Mouse (Mus musculus) liver, adult 2 months (tissue): ENCODE data around the gene Fkrp. TPM values are rescaled to one million over a fixed set of nuclear protein-coding genes. Genes with fewer than 3 reads are reported as not detected.

ENCODE experiments used
- DNase-seq: peaks from one replicate; pipeline ENCODE4 v3.0.0-alpha.2; 2011; ENCODE audit warnings: low read depth, low spot score; ENCODE audit errors: extremely low read depth
- H3K27ac ChIP-seq: fragments of 200-500 bp; replicated peaks from 2 replicates; pipeline ENCODE4 v1.5.1; 2012; ENCODE audit warnings: low read depth, mild to moderate bottlenecking, control low read depth, inconsistent platforms, low read length; ENCODE audit not compliant: insufficient read depth
- H3K27me3 ChIP-seq: fragments of 200-500 bp; 2 replicates; pipeline ENCODE4 v1.6.1; 2012; ENCODE audit warnings: mild to moderate bottlenecking, moderate library complexity, low read length, inconsistent platforms; ENCODE audit not compliant: control insufficient read depth, insufficient read depth
- H3K36me3 ChIP-seq: fragments of 200-500 bp; 2 replicates; pipeline ENCODE4 v1.6.1; 2012; ENCODE audit warnings: low read length, inconsistent platforms; ENCODE audit not compliant: control insufficient read depth, insufficient read depth
- H3K4me1 ChIP-seq: fragments of 200-500 bp; 2 replicates; pipeline ENCODE4 v1.6.1; 2011; ENCODE audit warnings: low read length; ENCODE audit not compliant: control insufficient read depth, insufficient read depth
- H3K4me3 ChIP-seq: fragments of 200-500 bp; 2 replicates; pipeline ENCODE4 v1.5.1; 2011; ENCODE audit warnings: low read depth, mild to moderate bottlenecking, control low read depth, low read length, moderate library complexity; ENCODE audit not compliant: insufficient read depth
- H3K79me2 ChIP-seq: fragments of 200-500 bp; 2 replicates; pipeline ENCODE4 v1.6.1; 2012; ENCODE audit warnings: inconsistent platforms, mild to moderate bottlenecking, low read length, moderate library complexity; ENCODE audit not compliant: control insufficient read depth, insufficient read depth
- H3K9ac ChIP-seq: fragments of 200-500 bp; 2 replicates; pipeline ENCODE4 v1.6.1; 2012; ENCODE audit warnings: low read depth, mild to moderate bottlenecking, control low read depth, inconsistent platforms, low read length
- CTCF ChIP-seq: fragments of 200-500 bp; IDR thresholded peaks from 2 replicates; pipeline ENCODE4 v1.5.1; 2011; ENCODE audit warnings: low read depth, low read length, control low read depth
- POLR2A ChIP-seq: fragments of 200-500 bp; IDR thresholded peaks from 2 replicates; pipeline ENCODE4 v1.6.1; 2011; ENCODE audit warnings: low read length, control low read depth; ENCODE audit not compliant: insufficient read depth; ENCODE audit errors: extremely low read depth
- WGBS: fragments of 180-500 bp; shearing (Covaris S2); methylation state at CpG from one replicate; pipeline ENCODE4 v1.1.7; 2018; 5-methylcytosine and 5-hydroxymethylcytosine counted together
- polyA plus RNA-seq: library from polyadenylated mRNA; depleted of rRNA; stranded (reverse); fragments of >200 nt; gene quantifications from 2 replicates; pipeline ENCODE4 v1.2.3, GENCODE M21; 2012
- total RNA-seq: library from RNA; depleted of rRNA; stranded (reverse); fragments of >200 nt; gene quantifications from 2 replicates; pipeline ENCODE4 v1.2.3, GENCODE M21; 2014

Fkrp gene
- total and polyA plus RNA-seq, 2 experiments, result 5.5 to 15.3 TPM

DNA sequence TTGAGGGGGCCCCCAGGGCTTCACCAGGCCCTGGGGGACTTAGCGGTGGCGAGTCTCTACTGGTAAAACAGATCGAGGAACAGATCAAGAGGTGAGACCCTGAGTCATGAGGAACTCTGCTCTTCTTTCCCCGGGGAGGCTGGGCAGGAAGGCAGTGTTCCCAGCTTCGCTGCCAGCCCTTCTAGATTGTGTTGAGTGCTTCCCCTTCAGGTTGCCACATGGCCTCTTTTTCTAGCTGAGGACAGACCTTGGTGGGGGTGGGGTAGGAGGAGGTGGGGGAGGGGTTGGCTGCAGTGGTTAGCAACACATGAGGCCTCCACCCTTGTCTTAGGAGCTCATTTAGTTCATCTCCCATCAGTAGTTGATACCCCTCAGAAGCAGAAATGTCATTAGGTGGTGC lies 10.0 kb upstream of the Fkrp start:
- DNase-seq, result no peak
- H3K79me2 ChIP-seq, result peaks cover 11% of the 10 kb centered on the region; the same call in 1 of the 2 replicates
- TF ChIP-seq CTCF, result no peak
- TF ChIP-seq POLR2A, result no peak
- 82% methylated on average over 5 of the region's 5 CpGs for WGBS
- H3K4me3 ChIP-seq, result no peak overlapping the region
- H3K27me3 ChIP-seq, result no peaks in the 10 kb centered on the region
- no peaks in the 10 kb centered on the region for H3K4me1 ChIP-seq
- no peak overlapping the region for H3K9ac ChIP-seq
- no peak overlapping the region for H3K27ac ChIP-seq
- H3K36me3 ChIP-seq, result peaks cover 19% of the 10 kb centered on the region; the same call in 1 of the 2 replicates

DNA sequence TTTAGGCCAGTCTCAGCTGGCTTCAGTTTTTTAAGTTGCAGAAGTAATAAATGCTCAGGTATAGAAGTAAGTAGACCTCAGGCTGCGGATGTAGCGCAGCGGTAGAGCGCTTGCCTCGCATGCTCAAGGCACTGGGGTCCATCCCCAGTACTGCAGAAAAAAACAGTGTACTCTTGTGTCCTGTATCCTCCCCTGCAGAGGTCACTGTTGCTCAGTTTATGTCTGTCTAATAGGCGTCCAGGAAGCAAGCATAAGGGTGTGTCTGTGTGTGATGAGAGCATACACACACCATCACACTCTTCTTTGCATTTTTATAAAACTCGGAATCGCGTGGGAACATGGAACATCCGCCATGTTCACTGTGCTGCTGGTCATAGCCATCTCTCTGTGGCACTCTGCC lies 9.3 kb upstream of the Fkrp start:
- DNase-seq, result no peak
- 84% methylated on average over 10 of the region's 10 CpGs for WGBS

DNA sequence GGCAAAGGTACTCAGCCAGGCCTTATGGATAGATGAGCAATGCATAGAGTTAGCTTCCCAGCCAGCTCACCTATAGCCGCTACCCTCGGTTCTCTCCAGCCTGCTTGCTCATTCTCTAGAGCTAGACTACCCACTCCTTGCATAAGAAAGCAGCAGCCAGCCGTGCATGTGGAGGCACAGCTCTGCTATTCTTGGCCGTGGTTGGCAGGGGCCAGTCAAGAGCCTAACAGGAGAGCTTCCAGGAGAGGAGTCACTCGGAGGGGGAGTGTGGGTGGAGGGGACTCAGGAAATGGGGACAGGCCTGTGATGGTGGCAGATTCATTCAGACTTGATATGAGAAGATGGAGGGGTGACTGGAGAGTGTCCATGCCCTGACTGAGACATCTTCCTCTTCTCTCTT lies 7.2 kb upstream of the Fkrp start:
- peaks cover 26% of the 10 kb centered on the region; the same call in 1 of the 2 replicates for H3K79me2 ChIP-seq
- H3K27ac ChIP-seq, result no peak overlapping the region
- H3K4me1 ChIP-seq, result peaks cover 18% of the 10 kb centered on the region
- TF ChIP-seq CTCF, result no peak
- TF ChIP-seq POLR2A, result no peak
- no peak overlapping the region for H3K4me3 ChIP-seq
- no peaks in the 10 kb centered on the region for H3K27me3 ChIP-seq
- H3K9ac ChIP-seq, result no peak overlapping the region
- 86% methylated on average over 5 of the region's 5 CpGs for WGBS
- H3K36me3 ChIP-seq, result peaks cover 9% of the 10 kb centered on the region; the same call in 1 of the 2 replicates
- DNase-seq, result no peak

More for the DNA sequence above, 9.3 kb upstream of the Fkrp start:
- H3K27ac ChIP-seq, result no peak overlapping the region
- no peak overlapping the region for H3K9ac ChIP-seq
- peaks cover 18% of the 10 kb centered on the region; the same call in 1 of the 2 replicates for H3K36me3 ChIP-seq
- H3K79me2 ChIP-seq, result peaks cover 16% of the 10 kb centered on the region; the same call in 1 of the 2 replicates
- peaks cover 8% of the 10 kb centered on the region for H3K4me1 ChIP-seq
- H3K4me3 ChIP-seq, result no peak overlapping the region
- TF ChIP-seq CTCF, result no peak; the same call in 1 of the 2 replicates
- TF ChIP-seq POLR2A, result no peak
- H3K27me3 ChIP-seq, result no peaks in the 10 kb centered on the region

DNA sequence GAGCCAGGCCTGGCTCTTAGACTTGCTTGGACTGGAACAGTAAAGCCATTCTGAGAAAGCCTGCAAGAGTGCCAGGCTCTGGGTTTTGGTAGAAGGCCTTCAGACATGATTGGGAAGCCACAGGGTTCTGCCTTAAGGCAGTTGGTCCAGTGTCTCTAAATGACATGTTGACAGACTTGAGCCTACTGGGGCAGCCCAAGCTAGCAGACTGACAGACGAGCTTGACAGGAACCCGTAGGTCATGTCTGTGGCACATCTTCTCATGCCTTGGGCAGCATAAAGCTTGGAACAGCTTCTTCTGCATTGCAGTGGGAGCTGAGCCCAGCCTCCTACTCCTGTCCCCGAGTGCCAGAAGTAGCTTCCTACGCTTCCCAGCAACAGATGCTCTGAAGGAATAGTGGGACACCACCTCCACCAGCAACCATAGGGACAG lies 5.2 kb upstream of the Fkrp start:
- no peak overlapping the region for H3K9ac ChIP-seq
- peaks cover 45% of the 10 kb centered on the region for H3K79me2 ChIP-seq
- no peak for DNase-seq
- H3K27ac ChIP-seq, result no peak overlapping the region
- 81% methylated on average over 4 of the region's 4 CpGs for WGBS
- TF ChIP-seq CTCF (no peak), POLR2A (no peak)
- peaks cover 30% of the 10 kb centered on the region for H3K4me1 ChIP-seq
- no peak overlapping the region for H3K4me3 ChIP-seq
- no peaks in the 10 kb centered on the region for H3K27me3 ChIP-seq
- H3K36me3 ChIP-seq, result peaks cover 7% of the 10 kb centered on the region; the same call in 1 of the 2 replicates

DNA sequence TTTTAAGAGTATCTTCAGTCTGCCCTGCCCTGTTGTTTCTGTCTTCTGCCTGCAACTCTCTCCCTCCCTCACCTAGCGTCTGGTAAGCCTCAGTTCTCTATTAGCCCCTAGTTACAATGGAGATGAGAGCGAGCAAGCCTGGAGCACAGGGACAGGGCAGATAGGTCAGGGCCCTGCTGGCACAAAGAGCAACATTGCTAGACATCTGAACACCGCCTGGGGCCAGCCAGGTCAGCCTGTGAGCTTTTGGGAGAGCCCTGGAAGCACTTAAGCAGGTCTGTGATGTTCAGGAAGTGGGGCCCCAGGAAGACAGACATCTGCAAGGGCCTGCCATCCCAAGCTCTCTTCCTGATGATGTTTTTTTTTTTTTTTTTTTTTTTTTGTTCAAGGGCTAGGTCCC lies 4.6 kb upstream of the Fkrp start:
- Histone ChIP-seq H3K27me3 (no peaks in the 10 kb centered on the region), H3K27ac (no peak overlapping the region), H3K4me3 (no peak overlapping the region), H3K4me1 (peaks cover 30% of the 10 kb centered on the region), H3K9ac (no peak overlapping the region), H3K79me2 (peaks cover 51% of the 10 kb centered on the region), H3K36me3 (peaks cover 7% of the 10 kb centered on the region; the same call in 1 of the 2 replicates)
- peak; percentile 46 for DNase-seq
- WGBS, result 19% methylated on average over 3 of the region's 3 CpGs
- no peak for TF ChIP-seq CTCF

DNA sequence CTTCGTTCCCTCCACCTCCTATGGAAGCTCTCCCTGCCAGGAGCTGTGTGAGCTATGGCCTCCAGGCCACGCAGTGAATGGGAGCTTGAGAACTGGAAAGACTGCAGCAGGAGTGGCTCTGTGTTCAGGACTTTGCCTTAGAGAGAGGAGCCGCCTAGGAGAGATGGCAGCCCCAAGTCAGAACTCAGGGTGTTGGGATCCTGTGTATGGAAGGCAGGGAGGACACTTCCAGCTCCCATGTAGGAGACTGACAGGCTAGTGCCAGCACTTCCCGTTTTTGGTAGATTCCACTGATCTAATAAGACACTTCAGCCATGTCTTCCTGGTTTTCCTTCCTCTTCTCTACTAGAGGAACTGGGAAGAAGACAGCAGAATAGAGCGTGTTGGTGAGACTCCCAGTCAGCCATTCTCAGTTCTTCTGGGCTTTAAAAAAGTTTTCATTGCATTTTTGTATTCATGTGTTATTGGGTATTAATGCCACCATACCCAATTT lies 3.8 kb upstream of the Fkrp start:
- Histone ChIP-seq H3K27ac (no peak overlapping the region), H3K36me3 (peaks cover 5% of the 10 kb centered on the region; the same call in 1 of the 2 replicates), H3K79me2 (peaks cover 54% of the 10 kb centered on the region), H3K4me3 (no peak overlapping the region), H3K9ac (no peak overlapping the region), H3K27me3 (no peaks in the 10 kb centered on the region), H3K4me1 (peaks cover 30% of the 10 kb centered on the region)
- 61% methylated on average over 5 of the region's 5 CpGs for WGBS
- TF ChIP-seq POLR2A, result no peak
- TF ChIP-seq CTCF, result no peak
- DNase-seq, result peak; percentile 23
